Mouse (Mus musculus) ES-Bruce4 (cell line): ENCODE data around the gene Gramd4.

Experiments
- CTCF ChIP-seq: IDR thresholded peaks from one replicate; pipeline ENCODE4 v1.8.1; 2011; ENCODE audit warnings: low read depth, low read length
- EP300 ChIP-seq: IDR thresholded peaks from 2 replicates; pipeline ENCODE4 v1.6.1; 2011; ENCODE audit warnings: low read depth, low read length; ENCODE audit not compliant: insufficient read depth

- no peak for TF ChIP-seq CTCF
- no peak for TF ChIP-seq EP300
These were observed 20.4 kb downstream of the Gramd4 start for GRCm38 (mm10) chr15:86077934-86078333.
